12 mouse cellular contexts compared by ENCODE assay signal in genomic region chr6:145445811-145446500, GRCm38 (mm10).
A peak's percentile ranks its signal among the peaks of the same experiment; 100 is the strongest.
DNase-seq lines count a peak whose midpoint lies in the region; ATAC-seq and TF ChIP-seq lines count a peak whose summit lies in the region.
"Had no signal": no experiment of that assay in that cellular context is flagged by ENCODE, and none has a peak within 500 bp of the region (broad histone marks: within the 10 kb centered on the region; RNA-seq: fewer than 3 reads in every experiment).

No protein-coding gene starts in this region.

- no peak for TF ChIP-seq CTCF in kidney, postnatal 0 days (IDR thresholded peaks at IDR 0.05; ENCODE audit: low read depth)

- H3K36me3 ChIP-seq in kidney, postnatal 0 days (ENCODE audit: insufficient read depth, low read length): no peaks in the 10 kb centered on the region
- H3K36me3 ChIP-seq in limb, embryonic 15.5 days: no peaks in the 10 kb centered on the region
- H3K36me3 ChIP-seq: G1E had no signal

- H3K9me3 ChIP-seq in kidney, postnatal 0 days (replicated peaks; ENCODE audit: low read length): no peaks in the 10 kb centered on the region
- no peaks in the 10 kb centered on the region for H3K9me3 ChIP-seq in limb, embryonic 15.5 days

- 65% methylated on average over 8 of the region's 8 CpGs for WGBS in kidney, postnatal 0 days
- 34% methylated on average over 8 of the region's 8 CpGs for WGBS in limb, embryonic 15.5 days

- DNase-seq in kidney, postnatal 0 days (ENCODE audit: low spot score): peak; percentile 49
- DNase-seq in kidney, adult 11 months: no peak
- peak; percentile 83 for DNase-seq in adrenal gland, adult 2 months
- peak; percentile 53 for DNase-seq in gastrocnemius, postnatal 14 days
- no peak for DNase-seq in left cerebral cortex, postnatal 4 days
- no peak for DNase-seq in embryo, embryonic 10 days (ENCODE audit: low spot score)
- DNase-seq in B cell, adult 2 months: no peak
- DNase-seq: cerebellum, adult 18-20 months had no signal

- ATAC-seq in kidney, postnatal 0 days (replicated peaks; ENCODE audit: low FRiP score, low read depth): no peak
- peak; percentile 75 for ATAC-seq in limb, embryonic 15.5 days (ENCODE audit: insufficient number of reproducible peaks, low FRiP score, low TSS enrichment, low read depth)

- no peak overlapping the region for H3K27ac ChIP-seq in kidney, postnatal 0 days
- H3K27ac ChIP-seq in limb, embryonic 15.5 days: peak overlapping the region; percentile 89

- no peak overlapping the region for H3K9ac ChIP-seq in kidney, postnatal 0 days (ENCODE audit: low read depth, low read length)
- no peak overlapping the region for H3K9ac ChIP-seq in limb, embryonic 15.5 days

- H3K4me3 ChIP-seq in kidney, postnatal 0 days (replicated peaks; ENCODE audit: low read depth, low read length): no peak overlapping the region
- no peak overlapping the region for H3K4me3 ChIP-seq in limb, embryonic 15.5 days
- H3K4me3 ChIP-seq: myocyte had no signal

- H3K27me3 ChIP-seq in kidney, postnatal 0 days (ENCODE audit: insufficient read depth, low read length): no peaks in the 10 kb centered on the region
- H3K27me3 ChIP-seq in limb, embryonic 15.5 days: no peaks in the 10 kb centered on the region

- intact Hi-C loops in gastrocnemius, postnatal 14 days (cut with DNase I; ENCODE audit: low total_unique reads): no loop called here
- intact Hi-C loops in left cerebral cortex, postnatal 4 days (cut with DNase I): no loop called here

- H3K4me1 ChIP-seq in kidney, postnatal 0 days (replicated peaks; ENCODE audit: insufficient read depth, low read length): peaks cover 5% of the 10 kb centered on the region; the same call in 1 of the 2 replicates
- H3K4me1 ChIP-seq in limb, embryonic 15.5 days: peaks cover 49% of the 10 kb centered on the region

- H3K4me2 ChIP-seq in kidney, postnatal 0 days (ENCODE audit: low read length): no peak overlapping the region
- no peak overlapping the region for H3K4me2 ChIP-seq in limb, embryonic 15.5 days
- H3K4me2 ChIP-seq: liver, embryonic 11.5 days had no signal

Comparison
In these comparisons a context has a peak if more than half of its experiments do, and no peak if none do; other contexts are left out.
1. DNase-seq: peak in kidney, postnatal 0 days (single experiment), adrenal gland, adult 2 months (single experiment) and gastrocnemius, postnatal 14 days (single experiment); none in kidney, adult 11 months (single experiment), left cerebral cortex, postnatal 4 days (single experiment), embryo, embryonic 10 days (single experiment) and B cell, adult 2 months (0 of 2).